Mouse (Mus musculus) liver, adult 2 months (tissue): ENCODE measurements around the gene Clta.

Experiments used
- CTCF ChIP-seq: fragments of 200-500 bp; IDR thresholded peaks from 2 replicates; pipeline ENCODE4 v1.5.1; 2011; ENCODE audit warnings: low read depth, low read length, control low read depth
- POLR2A ChIP-seq: fragments of 200-500 bp; IDR thresholded peaks from 2 replicates; pipeline ENCODE4 v1.6.1; 2011; ENCODE audit warnings: low read length, control low read depth; ENCODE audit not compliant: insufficient read depth; ENCODE audit errors: extremely low read depth

- TF ChIP-seq CTCF (no peak), POLR2A (no peak)
Observed at GRCm38 (mm10) chr4:43957846-43958461, 46.3 kb upstream of the Clta start.
